Mouse (Mus musculus) liver, embryonic 16.5 days (tissue): ENCODE measurements around the gene Klk5. TPM values are rescaled to one million over a fixed set of nuclear protein-coding genes. Genes with fewer than 3 reads are reported as not detected.
A peak's percentile ranks its signal among the peaks of the same experiment; 100 is the strongest.

Source experiments
- ATAC-seq: fragments of 200-750 bp; cut with Nextera tagmentation; 2 replicates; pipeline ENCODE4 v1.8.0; 2017; ENCODE audit warnings: low read depth, mild to moderate bottlenecking, moderate number of reproducible peaks, moderate library complexity
- H3K27ac ChIP-seq: fragments of 300-500 bp; sonication (generic); 2 replicates; pipeline ENCODE4 v1.5.1; 2014; ENCODE audit warnings: mild to moderate bottlenecking, low read length
- H3K27me3 ChIP-seq: fragments of 300-500 bp; sonication (generic); 2 replicates; pipeline ENCODE4 v1.6.1; 2014; ENCODE audit warnings: low read depth, low read length, mixed read lengths; ENCODE audit not compliant: control insufficient read depth, insufficient read depth
- H3K36me3 ChIP-seq: fragments of 300-500 bp; sonication (generic); 2 replicates; pipeline ENCODE4 v1.6.1; 2014; ENCODE audit warnings: mild to moderate bottlenecking; ENCODE audit not compliant: control insufficient read depth, insufficient read depth
- H3K4me1 ChIP-seq: fragments of 300-500 bp; sonication (generic); 2 replicates; pipeline ENCODE4 v1.6.1; 2014; ENCODE audit warnings: low read depth, low read length, mixed read lengths; ENCODE audit not compliant: control insufficient read depth
- H3K4me2 ChIP-seq: fragments of 300-500 bp; sonication (generic); 2 replicates; pipeline ENCODE4 v1.6.1; 2014; ENCODE audit warnings: low read depth, low read length, mixed read lengths
- H3K4me3 ChIP-seq: fragments of 300-500 bp; sonication (generic); 2 replicates; pipeline ENCODE4 v1.5.1; 2014; ENCODE audit warnings: low read depth, mild to moderate bottlenecking, low read length
- H3K9ac ChIP-seq: fragments of 300-500 bp; sonication (generic); 2 replicates; pipeline ENCODE4 v1.6.1; 2014; ENCODE audit warnings: low read depth, low read length
- H3K9me3 ChIP-seq: fragments of 300-500 bp; sonication (generic); replicated peaks from 2 replicates; pipeline ENCODE4 v1.6.1; 2016; ENCODE audit warnings: low read length; ENCODE audit not compliant: control insufficient read depth
- WGBS: fragments of 180-500 bp; shearing (Covaris S2); extraction: QIAGEN DNeasy Blood & Tissue Kit; methylation state at CpG from one replicate; pipeline ENCODE4 v1.1.7; 2014; ENCODE audit not compliant: insufficient replicate concordance; 5-methylcytosine and 5-hydroxymethylcytosine counted together
- polyA plus RNA-seq: library from polyadenylated mRNA; unstranded; fragments of >200 nt; fragmentation: Nextera tagmentation; extraction: Ambion mirVana; gene quantifications from 2 replicates; pipeline ENCODE4 v1.2.1, GENCODE M21; 2015

Gene Klk5
- not detected in 2 replicates for polyA plus RNA-seq

GRCm38 (mm10) chr7:43841701-43842100, at the start of gene Klk5:
Gene Klk5 (plus strand): TSS chr7:43841971.
- ATAC-seq: no peak
- Histone ChIP-seq H3K36me3 (no peaks in the 10 kb centered on the region), H3K9ac (no peak within 1 kb of the TSS), H3K4me1 (no peaks in the 10 kb centered on the region), H3K4me2 (no peak within 1 kb of the TSS), H3K27me3 (no peaks in the 10 kb centered on the region), H3K4me3 (no peak within 1 kb of the TSS), H3K9me3 (no peaks in the 10 kb centered on the region), H3K27ac (no peak within 1 kb of the TSS)
- 33% methylated on average over 3 of the region's 3 CpGs for WGBS

GRCm38 (mm10) chr7:43796355-43796754, 45.4 kb upstream of the Klk5 start:
- no peak overlapping the region for H3K4me3 ChIP-seq
- H3K27ac ChIP-seq: no peak overlapping the region
- 14% methylated on average over 8 of the region's 8 CpGs for WGBS
- no peak for ATAC-seq
- no peaks in the 10 kb centered on the region for H3K9me3 ChIP-seq
- H3K9ac ChIP-seq: no peak overlapping the region
- H3K36me3 ChIP-seq: no peaks in the 10 kb centered on the region
- peak overlapping the region; percentile 62; the same call in 1 of the 2 replicates for H3K4me2 ChIP-seq
- peaks cover 22% of the 10 kb centered on the region for H3K27me3 ChIP-seq
- H3K4me1 ChIP-seq: no peaks in the 10 kb centered on the region

GRCm38 (mm10) chr7:43797333-43797769, 44.4 kb upstream of the Klk5 start, which contains the start of gene Klk8:
Gene Klk8 (plus strand): TSS chr7:43797577.
- H3K4me1 ChIP-seq: no peaks in the 10 kb centered on the region
- peak within 1 kb of the TSS; percentile 48 for H3K4me3 ChIP-seq
- H3K9me3 ChIP-seq: no peaks in the 10 kb centered on the region
- under 1% methylated on average over 28 of the region's 28 CpGs for WGBS
- ATAC-seq: no peak
- peak within 1 kb of the TSS; percentile 62 for H3K4me2 ChIP-seq
- no peak within 1 kb of the TSS for H3K9ac ChIP-seq
- peaks cover 22% of the 10 kb centered on the region for H3K27me3 ChIP-seq
- no peaks in the 10 kb centered on the region for H3K36me3 ChIP-seq
- H3K27ac ChIP-seq: no peak within 1 kb of the TSS

GRCm38 (mm10) chr7:43797844-43798462, 43.8 kb upstream of the Klk5 start:
- Histone ChIP-seq H3K9ac (no peak overlapping the region), H3K4me3 (peak overlapping the region; percentile 48; the same call in 1 of the 2 replicates), H3K4me1 (no peaks in the 10 kb centered on the region), H3K4me2 (peak overlapping the region; percentile 62), H3K9me3 (no peaks in the 10 kb centered on the region), H3K36me3 (no peaks in the 10 kb centered on the region), H3K27ac (no peak overlapping the region), H3K27me3 (peaks cover 22% of the 10 kb centered on the region)
- 8% methylated on average over 13 of the region's 13 CpGs for WGBS
- 0 out of 2 replicates have a peak, but pooled peaks have one; percentile 27 for ATAC-seq

- no peak overlapping the region for H3K4me3 ChIP-seq
- no peak overlapping the region for H3K9ac ChIP-seq
- H3K9me3 ChIP-seq: no peaks in the 10 kb centered on the region
- no peaks in the 10 kb centered on the region for H3K36me3 ChIP-seq
- no peak for ATAC-seq
- 44% methylated on average over 7 of the region's 7 CpGs for WGBS
- peaks cover 22% of the 10 kb centered on the region for H3K27me3 ChIP-seq
- no peak overlapping the region for H3K27ac ChIP-seq
- no peaks in the 10 kb centered on the region for H3K4me1 ChIP-seq
- H3K4me2 ChIP-seq: no peak overlapping the region
Measured at GRCm38 (mm10) chr7:43799876-43800275, 41.9 kb upstream of the Klk5 start.

- WGBS: 42% methylated on average over 5 of the region's 5 CpGs
- no peak within 1 kb of the TSS for H3K27ac ChIP-seq
- no peak within 1 kb of the TSS for H3K4me3 ChIP-seq
- no peaks in the 10 kb centered on the region for H3K36me3 ChIP-seq
- H3K9me3 ChIP-seq: no peaks in the 10 kb centered on the region
- H3K27me3 ChIP-seq: no peaks in the 10 kb centered on the region
- no peak within 1 kb of the TSS for H3K4me2 ChIP-seq
- no peak for ATAC-seq
- no peak within 1 kb of the TSS for H3K9ac ChIP-seq
- no peaks in the 10 kb centered on the region for H3K4me1 ChIP-seq
Measured at GRCm38 (mm10) chr7:43810994-43811393, 30.8 kb upstream of the Klk5 start, which contains the start of gene Klk7. Gene Klk7 (plus strand): TSS chr7:43811294.

- H3K4me2 ChIP-seq: no peak overlapping the region
- H3K4me3 ChIP-seq: no peak overlapping the region
- H3K27ac ChIP-seq: no peak overlapping the region
- H3K9ac ChIP-seq: no peak overlapping the region
- H3K9me3 ChIP-seq: no peaks in the 10 kb centered on the region
- ATAC-seq: no peak
- no peaks in the 10 kb centered on the region for H3K4me1 ChIP-seq
- H3K36me3 ChIP-seq: no peaks in the 10 kb centered on the region
- no peaks in the 10 kb centered on the region for H3K27me3 ChIP-seq
- 58% methylated on average over 7 of the region's 7 CpGs for WGBS
Measured at GRCm38 (mm10) chr7:43815211-43815610, 26.6 kb upstream of the Klk5 start.

GRCm38 (mm10) chr7:43816746-43817145, 25.0 kb upstream of the Klk5 start:
- no peak overlapping the region for H3K9ac ChIP-seq
- no peak for ATAC-seq

GRCm38 (mm10) chr7:43821581-43821980, 20.2 kb upstream of the Klk5 start:
- H3K4me2 ChIP-seq: no peak overlapping the region

More at GRCm38 (mm10) chr7:43816746-43817145, 25.0 kb upstream of the Klk5 start:
- Histone ChIP-seq H3K27me3 (no peaks in the 10 kb centered on the region), H3K4me1 (no peaks in the 10 kb centered on the region), H3K9me3 (no peaks in the 10 kb centered on the region), H3K4me2 (no peak overlapping the region), H3K4me3 (no peak overlapping the region), H3K27ac (no peak overlapping the region), H3K36me3 (no peaks in the 10 kb centered on the region)

More at GRCm38 (mm10) chr7:43821581-43821980, 20.2 kb upstream of the Klk5 start:
- Histone ChIP-seq H3K4me3 (no peak overlapping the region), H3K27ac (no peak overlapping the region), H3K36me3 (no peaks in the 10 kb centered on the region), H3K9me3 (no peaks in the 10 kb centered on the region), H3K9ac (no peak overlapping the region), H3K27me3 (no peaks in the 10 kb centered on the region), H3K4me1 (no peaks in the 10 kb centered on the region)
- ATAC-seq: no peak
- 69% methylated on average over 7 of the region's 7 CpGs for WGBS
